ENCODE assay signal across 8 mouse cellular contexts in the genomic region with DNA sequence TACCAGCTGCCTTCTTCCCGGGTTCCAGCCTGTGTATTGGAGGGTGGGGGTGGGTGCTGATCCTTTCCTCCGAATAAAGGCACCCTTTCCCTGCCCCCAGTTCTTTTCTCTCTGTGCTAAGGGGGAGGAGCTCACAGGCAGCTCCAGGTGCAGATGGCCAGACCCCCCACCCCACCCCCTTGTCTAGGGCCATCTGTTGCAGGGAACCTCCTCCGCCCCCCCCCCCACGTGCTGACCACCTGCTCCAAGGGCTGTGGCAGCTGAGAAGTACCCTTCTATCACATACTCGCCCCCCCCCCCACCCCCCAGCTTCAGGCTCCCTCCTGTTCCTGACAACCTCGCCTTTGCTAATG. TPM values are rescaled to one million over a fixed set of nuclear protein-coding genes. Genes with fewer than 3 reads are reported as not detected.
DNase-seq lines count a peak whose midpoint lies in the region; ATAC-seq and TF ChIP-seq lines count a peak whose summit lies in the region.

No protein-coding gene starts in this region.

- no peak for ATAC-seq in heart, embryonic 14.5 days (ENCODE audit: insufficient number of reproducible peaks, insufficient read depth, low FRiP score, low read depth)
- peak; percentile 8; the same call in 1 of the 2 replicates for ATAC-seq in hindbrain, embryonic 13.5 days (ENCODE audit: low FRiP score)
- ATAC-seq in midbrain, embryonic 16.5 days = no peak; the same call in 1 of the 2 replicates
- no peak for ATAC-seq in CD4-positive, CD25-positive, alpha-beta regulatory T cell, adult 4 months

- TF ChIP-seq POLR2A in bone marrow, adult 2 months (IDR thresholded peaks at IDR 0.05; ENCODE audit: borderline replicate concordance, control insufficient read depth, low read depth, low read length) = no peak

- 6% methylated on average over 6 of the region's 6 CpGs for WGBS in heart, embryonic 14.5 days
- 9% methylated on average over 6 of the region's 6 CpGs for WGBS in bone marrow, adult 2 months
- WGBS in hindbrain, embryonic 13.5 days = 0% methylated on average over 5 of the region's 6 CpGs
- WGBS in midbrain, embryonic 16.5 days = 0% methylated on average over 4 of the region's 6 CpGs

- peak overlapping the region; percentile 74 to 81 for H3K4me3 ChIP-seq in heart, embryonic 14.5 days (ENCODE audit: control insufficient read depth in 1 of 2, insufficient read depth in 1 of 2, low read depth in 1 of 2, low read length in 2 of 2)
- peak overlapping the region; percentile 81 for H3K4me3 ChIP-seq in bone marrow, adult 2 months (replicated peaks; ENCODE audit: control insufficient read depth, low read depth, low read length)
- peak overlapping the region; percentile 62 for H3K4me3 ChIP-seq in hindbrain, embryonic 13.5 days
- H3K4me3 ChIP-seq in midbrain, embryonic 16.5 days (ENCODE audit: low read depth, low read length) = peak overlapping the region; percentile 92

- H3K4me1 ChIP-seq in heart, embryonic 14.5 days (ENCODE audit: control insufficient read depth in 2 of 2, insufficient read depth in 2 of 2, low read length in 2 of 2) = peaks cover 17 to 19% of the 10 kb centered on the region in 2 experiments
- peaks cover 2% of the 10 kb centered on the region; the same call in 1 of the 2 replicates for H3K4me1 ChIP-seq in bone marrow, adult 2 months (ENCODE audit: control insufficient read depth, insufficient read depth, low read length)
- H3K4me1 ChIP-seq in hindbrain, embryonic 13.5 days (replicated peaks) = peaks cover 48% of the 10 kb centered on the region
- peaks cover 27% of the 10 kb centered on the region for H3K4me1 ChIP-seq in midbrain, embryonic 16.5 days (ENCODE audit: control insufficient read depth, insufficient read depth, low read length)

- H3K36me3 ChIP-seq in heart, embryonic 14.5 days (ENCODE audit: control insufficient read depth, insufficient read depth, low read length) = peaks cover 10% of the 10 kb centered on the region
- H3K36me3 ChIP-seq in hindbrain, embryonic 13.5 days = peaks cover 30% of the 10 kb centered on the region
- peaks cover 4% of the 10 kb centered on the region for H3K36me3 ChIP-seq in midbrain, embryonic 16.5 days (ENCODE audit: control insufficient read depth, insufficient read depth, low read length)

- no peaks in the 10 kb centered on the region for H3K9me3 ChIP-seq in heart, embryonic 14.5 days (ENCODE audit: control insufficient read depth, low read length)
- H3K9me3 ChIP-seq in hindbrain, embryonic 13.5 days = no peaks in the 10 kb centered on the region
- no peaks in the 10 kb centered on the region for H3K9me3 ChIP-seq in midbrain, embryonic 16.5 days (replicated peaks; ENCODE audit: control insufficient read depth, low read length, poor library complexity, severe bottlenecking)

- peak overlapping the region in 1 of 2 experiments; percentile 55; a peak in 2 of 4 replicates for H3K27ac ChIP-seq in heart, embryonic 14.5 days (replicated peaks in 1 of 2; ENCODE audit: control insufficient read depth in 1 of 2, insufficient read depth in 1 of 2, low read depth in 2 of 2, low read length in 2 of 2)
- H3K27ac ChIP-seq in bone marrow, adult 2 months (ENCODE audit: control insufficient read depth, insufficient read depth, low read depth, low read length, poor library complexity) = peak overlapping the region; percentile 81
- H3K27ac ChIP-seq in hindbrain, embryonic 13.5 days = peak overlapping the region; percentile 96
- H3K27ac ChIP-seq in midbrain, embryonic 16.5 days (ENCODE audit: low read length) = peak overlapping the region; percentile 91

- peak overlapping the region; percentile 92 for H3K4me2 ChIP-seq in heart, embryonic 14.5 days (ENCODE audit: low read length)
- H3K4me2 ChIP-seq in hindbrain, embryonic 13.5 days = peak overlapping the region; percentile 76
- H3K4me2 ChIP-seq in midbrain, embryonic 16.5 days (ENCODE audit: low read length) = peak overlapping the region; percentile 81

- no peak for TF ChIP-seq CTCF in bone marrow, adult 2 months (IDR thresholded peaks at IDR 0.05; ENCODE audit: control insufficient read depth, insufficient read depth, low read length)

- DNase-seq in heart, postnatal 14 days = no peak
- DNase-seq in kidney, postnatal 14 days = no peak
- no peak for DNase-seq in adrenal gland, adult 18-20 months (ENCODE audit: low spot score in 2 of 2)

- peak overlapping the region; percentile 82 for H3K9ac ChIP-seq in heart, embryonic 14.5 days (ENCODE audit: low read length)
- peak overlapping the region; percentile 51; the same call in 1 of the 2 replicates for H3K9ac ChIP-seq in hindbrain, embryonic 13.5 days
- no peak overlapping the region; the same call in 1 of the 2 replicates for H3K9ac ChIP-seq in midbrain, embryonic 16.5 days (ENCODE audit: low read depth, low read length)

- H3K27me3 ChIP-seq in heart, embryonic 14.5 days (ENCODE audit: control insufficient read depth, insufficient read depth, low read length) = no peaks in the 10 kb centered on the region
- no peaks in the 10 kb centered on the region for H3K27me3 ChIP-seq in hindbrain, embryonic 13.5 days
- no peaks in the 10 kb centered on the region for H3K27me3 ChIP-seq in midbrain, embryonic 16.5 days (ENCODE audit: control insufficient read depth, insufficient read depth, low read depth, low read length)

- intact Hi-C loops in heart, postnatal 14 days (cut with DNase I) = loop anchor here (2.0 kb wide), 1 partner anchor 23 kb away; no protein-coding TSS in a partner anchor

RNA-seq across cellular contexts. Expression of gene Numbl, which starts 0.4 kb away (rescaled TPM):
- polyA plus RNA-seq in heart, embryonic 14.5 days (2014; fragmentation: Nextera tagmentation; extraction: Ambion mirVana) = 3.3 and 5.4 TPM in 2 replicates
- 1 to 10 TPM; 7.9 to 8.5 TPM for total RNA-seq in heart, postnatal 14 days (2021)
- 2.4 and 3.2 TPM in 2 replicates for polyA plus RNA-seq in bone marrow, adult 2 months (2011; ENCODE audit: insufficient read depth, insufficient read length, low replicate concordance, missing spikeins)
- 48.4 and 49.6 TPM in 2 replicates for polyA plus RNA-seq in hindbrain, embryonic 13.5 days (2015; fragmentation: Nextera tagmentation; extraction: Ambion mirVana)
- 51.2 and 53.6 TPM in 2 replicates for polyA plus RNA-seq in midbrain, embryonic 16.5 days (2015; fragmentation: Nextera tagmentation; extraction: Ambion mirVana)
- polyA plus RNA-seq in CD4-positive, CD25-positive, alpha-beta regulatory T cell, adult 4 months (2017; shearing (Covaris generic)) = under 1 TPM; 0.11 to 0.25 TPM
- total RNA-seq in adrenal gland, adult 18-20 months (2021) = 1 to 10 TPM; 6.8 to 7.7 TPM

RNA-seq across cellular contexts. Expression of gene Coq8b, which starts 25.0 kb away (rescaled TPM):
- 9.9 and 11.9 TPM in 2 replicates for polyA plus RNA-seq in heart, embryonic 14.5 days (2014; fragmentation: Nextera tagmentation; extraction: Ambion mirVana)
- 1 to 10 TPM; 7.0 to 8.8 TPM for total RNA-seq in heart, postnatal 14 days (2021)
- polyA plus RNA-seq in bone marrow, adult 2 months (2011; ENCODE audit: insufficient read depth, insufficient read length, low replicate concordance, missing spikeins) = 12.2 and 17.3 TPM in 2 replicates
- 23.8 and 24.9 TPM in 2 replicates for polyA plus RNA-seq in hindbrain, embryonic 13.5 days (2015; fragmentation: Nextera tagmentation; extraction: Ambion mirVana)
- 21.1 and 23.7 TPM in 2 replicates for polyA plus RNA-seq in midbrain, embryonic 16.5 days (2015; fragmentation: Nextera tagmentation; extraction: Ambion mirVana)
- polyA plus RNA-seq in CD4-positive, CD25-positive, alpha-beta regulatory T cell, adult 4 months (2017; shearing (Covaris generic)) = 10 to 100 TPM in 1 of 2 experiments, 1 to 10 TPM in 1; 8.7 to 10.8 TPM
- total RNA-seq in adrenal gland, adult 18-20 months (2021) = 10 to 100 TPM; 38.2 to 68.0 TPM

RNA-seq across cellular contexts. Expression of gene Itpkc, which starts 29.4 kb away (rescaled TPM):
- polyA plus RNA-seq in heart, embryonic 14.5 days (2014; fragmentation: Nextera tagmentation; extraction: Ambion mirVana) = 3.4 and 3.8 TPM in 2 replicates
- total RNA-seq in heart, postnatal 14 days (2021) = 1 to 10 TPM; 4.5 to 5.5 TPM
- 0.50 and 2.5 TPM in 2 replicates for polyA plus RNA-seq in bone marrow, adult 2 months (2011; ENCODE audit: insufficient read depth, insufficient read length, low replicate concordance, missing spikeins)
- polyA plus RNA-seq in hindbrain, embryonic 13.5 days (2015; fragmentation: Nextera tagmentation; extraction: Ambion mirVana) = 6.1 and 6.5 TPM in 2 replicates
- 6.0 and 7.0 TPM in 2 replicates for polyA plus RNA-seq in midbrain, embryonic 16.5 days (2015; fragmentation: Nextera tagmentation; extraction: Ambion mirVana)
- 1 to 10 TPM; 1.9 to 2.5 TPM for polyA plus RNA-seq in CD4-positive, CD25-positive, alpha-beta regulatory T cell, adult 4 months (2017; shearing (Covaris generic))
- total RNA-seq in adrenal gland, adult 18-20 months (2021) = 10 to 100 TPM; 14.5 to 17.9 TPM
